Mouse (Mus musculus) WW6 (cell line): ENCODE results near the gene Snai3.

Experiments used
- DNase-seq: peaks from one replicate; pipeline ENCODE4 v3.0.0-alpha.2; 2013; ENCODE audit warnings: low read depth, low spot score

Gene Snai3

DNA sequence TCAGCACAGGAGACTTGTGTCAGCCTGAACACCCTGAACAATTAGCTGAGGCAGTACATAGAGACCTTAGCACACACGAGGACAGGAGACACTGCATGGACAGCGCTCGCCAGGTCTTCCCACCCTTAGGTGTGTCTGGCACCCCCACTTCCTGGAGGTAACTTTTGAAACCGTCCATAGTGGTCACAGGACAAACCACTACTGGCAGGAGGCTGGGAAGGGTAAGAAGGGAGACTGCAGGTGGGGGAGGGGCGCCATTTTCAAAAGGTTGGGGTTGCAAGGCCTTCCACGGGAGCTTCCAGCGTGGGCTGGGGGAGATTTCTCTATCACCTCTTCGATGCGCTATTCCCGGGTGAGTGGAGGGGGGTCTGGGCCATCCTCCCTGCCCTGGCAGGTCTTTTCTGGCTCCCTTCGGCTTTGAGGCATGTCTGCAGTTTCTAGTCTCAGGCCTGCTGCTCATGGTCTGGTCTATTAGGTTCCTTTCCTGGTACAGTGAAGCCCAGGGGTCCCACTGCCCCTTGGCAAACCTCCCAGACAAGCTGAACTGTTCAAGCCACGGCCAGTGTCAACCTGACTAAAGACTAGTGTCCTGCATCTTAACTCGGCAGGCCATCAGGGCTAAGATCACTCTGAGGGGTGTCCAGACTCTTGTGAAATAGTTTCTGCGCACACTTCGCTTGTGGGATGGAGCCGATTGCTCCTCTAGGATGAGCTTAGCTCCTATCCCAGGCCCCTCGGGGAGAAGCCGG, 28.7 kb downstream of the Snai3 start:
- no peak for DNase-seq

GRCm38 (mm10) chr8:122430646-122431045, 29.9 kb downstream of the Snai3 start:
- no peak for DNase-seq

DNA sequence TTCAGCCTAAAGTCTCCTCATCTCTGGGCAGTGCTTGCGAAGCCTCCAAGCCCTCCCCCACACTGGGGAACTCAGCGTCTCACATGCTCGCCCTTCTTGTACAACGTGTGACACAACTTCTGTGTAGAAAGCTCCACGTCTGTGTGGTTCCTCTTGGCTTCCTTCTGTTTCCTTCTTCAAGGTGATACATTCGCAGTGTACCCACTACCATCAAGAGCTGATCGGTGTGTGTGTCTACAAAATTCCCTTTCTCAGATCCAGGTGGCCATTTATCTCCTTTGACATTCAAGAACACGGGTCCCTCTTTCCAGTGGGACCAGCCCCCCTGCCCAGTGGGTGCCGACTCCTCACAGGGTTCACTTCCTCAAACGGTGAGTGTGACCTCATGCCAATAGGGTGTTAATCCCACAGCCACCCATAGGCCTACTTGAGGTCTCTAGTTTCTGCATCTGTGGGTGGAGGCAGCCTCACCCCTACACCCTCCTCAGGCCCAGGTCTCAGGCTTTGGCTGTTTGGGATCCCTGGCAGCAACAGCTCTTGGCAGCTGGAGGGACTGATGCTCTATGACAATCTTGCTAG, 30.4 kb downstream of the Snai3 start:
- DNase-seq, result no peak

GRCm38 (mm10) chr8:122428163-122428562, 32.4 kb downstream of the Snai3 start:
- DNase-seq, result no peak

GRCm38 (mm10) chr8:122427607-122428006, 32.9 kb downstream of the Snai3 start:
- DNase-seq, result no peak

GRCm38 (mm10) chr8:122426145-122426544, 34.4 kb downstream of the Snai3 start:
- no peak for DNase-seq

DNA sequence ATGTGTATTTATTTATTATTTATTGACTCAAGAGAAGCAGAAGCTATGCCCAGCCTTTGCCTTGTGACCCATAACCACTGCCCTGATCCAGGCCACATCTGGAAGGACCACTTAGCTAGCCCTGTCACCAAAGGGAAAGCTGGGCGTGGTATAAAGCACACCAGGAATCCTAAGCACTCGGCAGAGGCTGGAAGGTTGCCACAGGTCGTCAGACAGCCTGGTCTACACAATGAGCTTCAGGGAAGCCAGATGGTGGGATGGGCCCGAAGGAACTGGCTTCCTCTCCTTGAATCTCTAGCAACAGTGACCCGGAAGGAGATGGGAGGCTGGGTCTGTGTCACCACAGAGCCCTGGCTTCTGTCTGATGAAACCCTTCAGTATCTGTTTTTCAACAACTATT, 36.9 kb downstream of the Snai3 start:
- DNase-seq, result no peak

DNA sequence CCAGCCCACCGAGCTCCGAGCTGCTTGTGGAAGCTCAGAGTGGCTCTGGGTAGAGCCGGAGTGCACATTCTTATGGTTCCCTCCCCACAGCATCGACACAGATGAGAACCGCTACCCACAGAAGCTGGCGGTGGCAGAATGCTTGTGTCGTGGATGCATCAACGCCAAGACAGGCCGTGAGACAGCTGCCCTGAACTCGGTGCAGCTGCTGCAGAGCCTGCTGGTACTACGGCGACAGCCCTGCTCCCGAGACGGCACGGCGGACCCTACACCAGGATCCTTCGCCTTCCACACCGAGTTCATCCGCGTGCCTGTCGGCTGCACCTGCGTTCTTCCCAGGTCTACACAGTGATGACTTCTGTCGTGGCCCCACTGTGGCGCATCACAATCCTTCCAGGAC, 37.3 kb downstream of the Snai3 start:
- no peak for DNase-seq

DNA sequence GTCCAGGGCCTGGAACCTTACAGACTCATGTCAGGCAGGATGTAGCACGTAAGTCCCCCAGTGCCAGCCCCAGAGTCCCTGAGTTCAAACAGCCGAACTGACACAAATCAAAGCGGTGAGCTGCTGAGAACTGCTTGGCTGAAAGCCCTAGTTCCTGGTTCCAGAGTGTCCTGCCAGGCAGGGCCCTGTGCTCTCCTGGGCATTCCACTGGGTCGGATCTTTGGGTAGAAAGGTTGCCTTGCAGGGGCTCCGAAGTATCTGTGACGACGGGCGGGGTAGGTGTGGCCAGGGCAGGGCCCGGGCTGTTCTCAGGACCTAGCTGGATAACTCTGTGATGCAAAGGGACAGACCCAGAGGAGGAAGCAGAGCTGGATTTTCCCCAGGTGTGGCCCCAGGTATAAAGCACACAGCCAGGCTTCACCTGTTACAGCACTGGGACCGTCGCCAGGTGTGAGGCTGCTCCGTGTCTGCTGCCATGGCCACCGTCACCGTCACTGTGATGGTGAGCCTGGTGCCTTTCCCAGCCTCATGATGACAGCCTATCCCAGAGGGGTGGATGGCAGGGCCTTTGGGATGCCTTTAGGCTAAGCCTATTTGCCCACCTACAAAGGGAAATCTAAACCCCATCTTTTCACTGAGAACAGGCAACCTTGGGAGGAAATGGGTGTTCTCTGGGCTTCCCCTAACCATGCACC, 39.0 kb downstream of the Snai3 start, which contains the start of gene Il17c:
TSS of gene Il17c (plus strand) at position 645 of the 695 bp plus-strand sequence.
- no peak for DNase-seq

DNA sequence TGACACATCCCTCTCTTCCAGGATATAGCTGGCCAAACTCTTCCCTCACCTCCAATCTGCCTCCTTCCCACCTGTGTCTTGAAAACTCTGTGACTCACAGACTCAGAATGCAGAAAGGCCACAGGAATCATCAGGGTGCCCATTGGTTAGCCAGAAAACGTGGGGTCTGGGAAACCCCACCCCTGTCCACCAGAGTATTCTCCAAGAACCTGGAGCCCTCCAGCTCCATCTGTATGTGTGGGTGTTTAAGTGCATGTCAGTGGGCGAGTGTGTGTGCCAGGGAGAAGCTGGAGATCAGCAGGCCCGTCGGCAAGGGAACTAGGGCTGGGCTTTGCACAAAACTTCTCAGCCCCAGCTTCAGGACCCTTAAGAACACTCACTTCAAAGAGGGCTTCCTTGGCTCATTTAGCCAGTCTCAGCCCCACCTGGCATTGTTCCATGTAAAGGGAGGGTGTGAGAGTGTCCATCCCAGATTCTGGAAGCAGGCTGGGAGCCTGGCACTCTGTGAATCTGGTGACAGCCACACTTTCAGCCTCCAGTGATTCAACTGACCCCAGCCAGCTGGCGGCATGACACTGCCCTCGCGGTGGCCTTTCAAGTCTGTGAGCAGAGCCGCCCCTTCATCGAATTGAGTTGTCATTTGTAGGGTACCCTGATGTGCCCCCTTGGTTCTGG, 40.5 kb downstream of the Snai3 start:
- no peak for DNase-seq

- DNase-seq, result no peak
Measured at GRCm38 (mm10) chr8:122415554-122415953, 45.0 kb downstream of the Snai3 start.

DNA sequence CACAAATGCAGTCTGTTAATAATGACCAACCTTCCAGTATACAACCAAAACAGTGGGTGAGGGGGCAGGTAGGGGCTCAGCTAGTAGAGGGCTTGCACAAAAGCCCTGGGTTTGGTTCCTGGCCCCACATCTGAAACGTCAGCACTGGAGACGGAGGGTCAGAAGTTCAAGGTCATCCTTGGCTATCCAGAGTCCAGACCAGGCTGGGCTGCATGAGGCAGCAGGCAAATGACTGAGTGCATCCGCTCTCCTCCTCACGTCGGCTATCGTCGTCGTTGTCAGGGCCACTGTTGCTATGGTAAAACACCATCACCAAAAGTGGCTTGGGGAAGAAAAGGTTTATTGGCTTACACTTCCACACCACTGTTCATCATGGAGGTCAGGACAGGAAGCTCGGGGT, 46.2 kb downstream of the Snai3 start:
- no peak for DNase-seq

- DNase-seq, result no peak
Measured at GRCm38 (mm10) chr8:122407678-122408077, 52.9 kb downstream of the Snai3 start.

GRCm38 (mm10) chr8:122405146-122405805, 55.3 kb downstream of the Snai3 start:
- no peak for DNase-seq
